ENCODE assay signal across 8 mouse cellular contexts in the genomic region with DNA sequence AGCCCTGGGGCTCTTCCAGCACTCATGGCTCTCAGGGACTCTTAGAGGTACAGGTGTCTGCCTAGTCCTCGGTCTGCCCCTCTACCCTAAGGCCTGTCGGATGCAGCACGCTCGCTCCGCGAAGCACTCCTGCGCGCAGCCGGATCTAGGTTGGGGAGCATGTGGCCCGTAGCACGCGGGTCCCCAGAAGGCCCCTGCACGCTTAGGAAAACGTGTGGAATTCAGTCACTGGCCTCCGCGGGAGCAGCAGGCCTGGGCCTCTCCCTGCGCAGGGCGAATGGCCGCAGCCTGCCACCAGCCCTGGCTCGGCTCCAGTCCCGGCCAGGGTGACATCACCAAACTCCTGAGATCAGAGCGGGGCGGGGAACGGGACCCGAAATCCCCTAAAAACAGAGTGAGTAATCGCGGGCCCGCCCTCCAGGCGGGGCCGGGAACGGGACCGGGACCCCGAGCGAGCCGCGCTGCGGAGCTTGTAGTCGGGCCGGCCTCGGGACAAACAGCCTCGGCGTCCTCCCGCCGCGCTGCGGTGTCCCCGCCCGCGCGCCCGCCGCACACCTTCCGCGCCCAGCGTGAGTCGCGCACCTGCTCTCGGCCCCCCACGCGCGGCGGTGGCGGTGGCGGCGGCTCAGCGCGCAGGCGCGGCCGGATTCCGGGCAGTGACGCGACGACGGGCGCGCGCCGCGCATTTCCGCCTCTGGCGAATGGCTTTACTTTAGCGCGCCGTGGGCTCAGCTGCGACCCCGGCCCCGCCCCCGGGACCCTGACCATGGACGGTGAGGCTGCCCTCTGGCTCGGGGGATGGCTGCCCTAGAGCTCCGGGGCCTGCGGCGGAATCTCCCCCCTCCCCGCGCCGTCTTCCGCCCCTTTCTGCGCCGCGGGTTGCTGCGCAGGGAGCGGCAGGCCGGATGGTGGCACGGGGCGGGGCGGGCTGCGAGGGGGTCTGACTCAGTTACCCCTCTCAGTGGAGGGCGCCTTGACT. TPM values are rescaled to one million over a fixed set of nuclear protein-coding genes. Genes with fewer than 3 reads are reported as not detected.
A peak's percentile ranks its signal among the peaks of the same experiment; 100 is the strongest.
DNase-seq lines count a peak whose midpoint lies in the region; ATAC-seq and TF ChIP-seq lines count a peak whose summit lies in the region.

TSS of gene Rela (plus strand) at position 415 of the 979 bp plus-strand sequence.

- 4% methylated on average over 99 of the region's 109 CpGs for WGBS in forebrain, postnatal 0 days
- under 1% methylated on average over 107 of the region's 109 CpGs for WGBS in lung, embryonic 15.5 days

- DNase-seq in G1E (ENCODE audit: low spot score) = peak; percentile 95
- peak; percentile 94 to 97 for DNase-seq in cerebellum, adult 18-20 months
- peak; percentile 90 for DNase-seq in forebrain, postnatal 0 days
- DNase-seq in heart, postnatal 4 days = peak; percentile 95
- peak; percentile 80 to 83 for DNase-seq in layer of hippocampus, adult 8-10 months (ENCODE audit: low spot score in 2 of 2)
- DNase-seq in ovary, adult 18-20 months (ENCODE audit: low spot score) = peak; percentile 88
- peak; percentile 87 for DNase-seq in thymus, postnatal 0 days (ENCODE audit: low spot score)

- ATAC-seq in G1E (ENCODE audit: extremely low read depth, insufficient number of reproducible peaks, low FRiP score, poor library complexity, severe bottlenecking) = no peak; the same call in 1 of the 2 replicates
- peak; percentile 89 for ATAC-seq in forebrain, postnatal 0 days
- peak; percentile 89 for ATAC-seq in lung, embryonic 15.5 days (ENCODE audit: borderline replicate concordance, extremely low read depth, low FRiP score, low TSS enrichment)

- no peak for TF ChIP-seq CTCF in G1E (IDR thresholded peaks at IDR 0.05; ENCODE audit: low read depth, low read length)
- no peak for TF ChIP-seq CTCF in forebrain, postnatal 0 days (IDR thresholded peaks at IDR 0.05; ENCODE audit: low read depth)

- peak within 1 kb of the TSS; percentile 93 for H3K4me2 ChIP-seq in forebrain, postnatal 0 days (ENCODE audit: low read depth)
- peak within 1 kb of the TSS; percentile 86 for H3K4me2 ChIP-seq in lung, embryonic 15.5 days

- peaks cover 51% of the 10 kb centered on the region for H3K4me1 ChIP-seq in G1E (ENCODE audit: insufficient read depth, low read depth, low read length)
- peaks cover 13% of the 10 kb centered on the region for H3K4me1 ChIP-seq in forebrain, postnatal 0 days (ENCODE audit: insufficient read depth)
- peaks cover 20% of the 10 kb centered on the region for H3K4me1 ChIP-seq in lung, embryonic 15.5 days

- peak within 1 kb of the TSS; percentile 92 for H3K27ac ChIP-seq in forebrain, postnatal 0 days (ENCODE audit: low read depth, low read length)
- H3K27ac ChIP-seq in lung, embryonic 15.5 days = peak within 1 kb of the TSS; percentile 92

- H3K9me3 ChIP-seq in G1E (replicated peaks) = no peaks in the 10 kb centered on the region
- no peaks in the 10 kb centered on the region for H3K9me3 ChIP-seq in forebrain, postnatal 0 days (ENCODE audit: low read length)
- no peaks in the 10 kb centered on the region for H3K9me3 ChIP-seq in lung, embryonic 15.5 days

- peak within 1 kb of the TSS; percentile 91 for H3K9ac ChIP-seq in forebrain, postnatal 0 days
- peak within 1 kb of the TSS; percentile 93 for H3K9ac ChIP-seq in lung, embryonic 15.5 days

- H3K4me3 ChIP-seq in G1E (ENCODE audit: low read depth, low read length) = peak within 1 kb of the TSS; percentile 85
- peak within 1 kb of the TSS; percentile 90 for H3K4me3 ChIP-seq in forebrain, postnatal 0 days (ENCODE audit: low read depth, low read length)
- H3K4me3 ChIP-seq in lung, embryonic 15.5 days = peak within 1 kb of the TSS; percentile 87

- H3K36me3 ChIP-seq in G1E (replicated peaks) = peaks cover 43% of the 10 kb centered on the region
- peaks cover 34% of the 10 kb centered on the region for H3K36me3 ChIP-seq in forebrain, postnatal 0 days (ENCODE audit: insufficient read depth)
- H3K36me3 ChIP-seq in lung, embryonic 15.5 days = peaks cover 35% of the 10 kb centered on the region

- no peaks in the 10 kb centered on the region for H3K27me3 ChIP-seq in G1E (ENCODE audit: insufficient read depth, low read length)
- no peaks in the 10 kb centered on the region for H3K27me3 ChIP-seq in forebrain, postnatal 0 days (ENCODE audit: insufficient read depth, low read length)
- H3K27me3 ChIP-seq in lung, embryonic 15.5 days = no peaks in the 10 kb centered on the region

RNA-seq across cellular contexts. Expression of gene Rela, which starts in this region (rescaled TPM):
- total RNA-seq in G1E (2014; fragmentation: Nextera tagmentation) (43.2 and 60.7 TPM in 2 replicates), G1E (2017) (33.0 and 37.9 TPM in 2 replicates)
- polyA plus RNA-seq in G1E (2012) = 77.0 and 108 TPM in 2 replicates
- total RNA-seq in forebrain, postnatal 0 days (2014; rRNA removed) = 23.2 and 34.8 TPM in 2 replicates
- 26.8 and 32.3 TPM in 2 replicates for polyA plus RNA-seq in forebrain, postnatal 0 days (2015; fragmentation: Nextera tagmentation; extraction: Ambion mirVana)
- 10 to 100 TPM; 33.0 to 38.6 TPM for total RNA-seq in heart, postnatal 4 days (2021)
- 10 to 100 TPM; 18.8 to 32.7 (median 23.7) TPM for total RNA-seq in layer of hippocampus, adult 8-10 months (2022)
- polyA plus RNA-seq in lung, embryonic 15.5 days (2015; fragmentation: Nextera tagmentation; extraction: Ambion mirVana) = 52.7 and 53.8 TPM in 2 replicates
- 50.0 and 56.2 TPM in 2 replicates for polyA plus RNA-seq in thymus, postnatal 0 days (2015; fragmentation: Nextera tagmentation; extraction: Ambion mirVana)
